Mouse (Mus musculus) heart, embryonic 14.5 days (tissue): Measurements from ENCODE around the gene Mif4gd. TPM values are rescaled to one million over a fixed set of nuclear protein-coding genes. Genes with fewer than 3 reads are reported as not detected.

ENCODE experiments used
- ATAC-seq: fragments of 200-750 bp; cut with Nextera tagmentation; 2 replicates; pipeline ENCODE4 v1.8.0; 2017; ENCODE audit warnings: low read depth, moderate TSS enrichment; ENCODE audit not compliant: insufficient number of reproducible peaks, insufficient read depth, low FRiP score
- H3K27ac ChIP-seq, 2 experiments: fragments of 200-500 bp in 1 of 2; fragments of 300-500 bp in 1 of 2; sonication (generic) in 1 of 2; replicated peaks in 1 of 2; 2 replicates each; pipeline ENCODE4 v1.5.1; 2012 to 2014; ENCODE audit warnings: low read depth in 2 of 2, low read length in 2 of 2, control low read depth in 1 of 2, mild to moderate bottlenecking in 1 of 2, mixed read lengths in 1 of 2; ENCODE audit not compliant: control insufficient read depth in 1 of 2, insufficient read depth in 1 of 2
- H3K27me3 ChIP-seq: fragments of 300-500 bp; sonication (generic); 2 replicates; pipeline ENCODE4 v1.6.1; 2014; ENCODE audit warnings: mild to moderate bottlenecking, low read length, control low read depth; ENCODE audit not compliant: control insufficient read depth, insufficient read depth
- H3K36me3 ChIP-seq: fragments of 300-500 bp; sonication (generic); 2 replicates; pipeline ENCODE4 v1.6.1; 2014; ENCODE audit warnings: mild to moderate bottlenecking, control low read depth, low read length, mixed read lengths; ENCODE audit not compliant: control insufficient read depth, insufficient read depth
- H3K4me1 ChIP-seq, 2 experiments: fragments of 200-500 bp in 1 of 2; fragments of 300-500 bp in 1 of 2; sonication (generic) in 1 of 2; 2 replicates each; pipeline ENCODE4 v1.6.1; 2012 to 2014; ENCODE audit warnings: low read length in 2 of 2, control low read depth in 1 of 2, mixed read lengths in 1 of 2; ENCODE audit not compliant: control insufficient read depth in 2 of 2, insufficient read depth in 2 of 2
- H3K4me2 ChIP-seq: fragments of 300-500 bp; sonication (generic); 2 replicates; pipeline ENCODE4 v1.6.1; 2014; ENCODE audit warnings: mild to moderate bottlenecking, low read length
- H3K4me3 ChIP-seq, 2 experiments: fragments of 200-500 bp in 1 of 2; fragments of 300-500 bp in 1 of 2; sonication (generic) in 1 of 2; 2 replicates each; pipeline ENCODE4 v1.5.1; 2012 to 2014; ENCODE audit warnings: low read length in 2 of 2, mild to moderate bottlenecking in 2 of 2, control low read depth in 1 of 2, low read depth in 1 of 2, moderate library complexity in 1 of 2; ENCODE audit not compliant: control insufficient read depth in 1 of 2, insufficient read depth in 1 of 2
- H3K9ac ChIP-seq: fragments of 300-500 bp; sonication (generic); 2 replicates; pipeline ENCODE4 v1.6.1; 2014; ENCODE audit warnings: mild to moderate bottlenecking, low read length
- H3K9me3 ChIP-seq: fragments of 300-500 bp; sonication (generic); 2 replicates; pipeline ENCODE4 v1.6.1; 2016; ENCODE audit warnings: low read length, control low read depth; ENCODE audit not compliant: control insufficient read depth
- WGBS: fragments of 180-500 bp; shearing (Covaris S2); extraction: QIAGEN DNeasy Blood & Tissue Kit; methylation state at CpG from one replicate; pipeline ENCODE4 v1.1.7; 2014; 5-methylcytosine and 5-hydroxymethylcytosine counted together
- polyA plus RNA-seq: library from polyadenylated mRNA; unstranded; fragments of >200 nt; fragmentation: Nextera tagmentation; extraction: Ambion mirVana; gene quantifications from 2 replicates; pipeline ENCODE4 v1.2.1, GENCODE M21; 2014

The Mif4gd gene
- polyA plus RNA-seq, 1 experiment from 2014 or later: 32.3 TPM

DNA sequence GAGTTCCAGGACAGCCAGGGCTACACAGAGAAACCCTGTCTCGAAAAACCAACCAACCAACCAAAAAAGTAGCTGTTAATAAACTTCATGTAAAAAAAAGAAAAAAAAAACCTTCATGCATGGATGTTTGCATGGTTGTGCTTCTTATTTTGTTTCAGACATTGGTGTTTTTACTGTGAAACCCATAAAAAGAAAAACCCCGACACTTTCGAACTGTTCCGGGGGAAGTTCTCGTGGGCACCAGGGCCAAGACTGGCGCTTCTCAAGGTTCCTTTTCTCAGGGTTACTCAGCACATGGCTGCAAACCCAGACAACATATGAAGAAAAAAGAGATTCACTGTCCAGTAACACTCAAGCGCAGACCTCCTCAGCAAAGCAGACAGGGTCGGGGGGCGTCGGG lies 20.1 kb upstream of the Mif4gd start:
- WGBS: 77% methylated on average over 10 of the region's 10 CpGs

DNA sequence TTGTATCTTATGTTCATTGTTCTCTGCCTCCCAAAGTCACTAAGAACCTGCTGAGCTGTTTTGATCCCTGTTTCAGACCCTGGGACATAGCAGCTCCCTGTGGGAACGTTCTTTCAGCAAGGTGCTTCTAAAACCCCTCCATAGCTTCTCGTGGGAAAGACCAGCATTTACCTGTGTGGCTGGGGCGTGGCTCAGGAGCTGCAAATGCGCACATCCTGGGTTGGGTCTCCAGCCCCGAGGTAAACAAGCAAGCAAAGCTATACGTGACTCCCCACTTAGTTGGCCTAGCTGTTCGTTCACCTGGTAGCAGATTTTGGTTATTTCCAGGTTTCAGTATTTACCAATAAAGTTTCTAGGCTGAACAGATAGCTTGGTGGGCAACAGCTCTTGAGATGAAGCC lies 19.5 kb upstream of the Mif4gd start:
- Histone ChIP-seq H3K4me1 (0 out of 4 replicates have a peak, but pooled peaks cover 0 to 3% of the 10 kb centered on the region in 2 experiments), H3K9ac (no peak overlapping the region), H3K4me3 (no peak overlapping the region), H3K36me3 (no peaks in the 10 kb centered on the region), H3K27ac (no peak overlapping the region), H3K4me2 (no peak overlapping the region), H3K9me3 (no peaks in the 10 kb centered on the region), H3K27me3 (no peaks in the 10 kb centered on the region)
- ATAC-seq: no peak
- WGBS: 73% methylated on average over 7 of the region's 7 CpGs

More for the DNA sequence above, 20.1 kb upstream of the Mif4gd start:
- no peaks in the 10 kb centered on the region for H3K4me1 ChIP-seq
- ATAC-seq: no peak
- no peaks in the 10 kb centered on the region for H3K9me3 ChIP-seq
- no peak overlapping the region for H3K4me2 ChIP-seq
- no peak overlapping the region for H3K9ac ChIP-seq
- no peaks in the 10 kb centered on the region for H3K27me3 ChIP-seq
- H3K4me3 ChIP-seq: no peak overlapping the region
- H3K36me3 ChIP-seq: no peaks in the 10 kb centered on the region
- no peak overlapping the region for H3K27ac ChIP-seq

DNA sequence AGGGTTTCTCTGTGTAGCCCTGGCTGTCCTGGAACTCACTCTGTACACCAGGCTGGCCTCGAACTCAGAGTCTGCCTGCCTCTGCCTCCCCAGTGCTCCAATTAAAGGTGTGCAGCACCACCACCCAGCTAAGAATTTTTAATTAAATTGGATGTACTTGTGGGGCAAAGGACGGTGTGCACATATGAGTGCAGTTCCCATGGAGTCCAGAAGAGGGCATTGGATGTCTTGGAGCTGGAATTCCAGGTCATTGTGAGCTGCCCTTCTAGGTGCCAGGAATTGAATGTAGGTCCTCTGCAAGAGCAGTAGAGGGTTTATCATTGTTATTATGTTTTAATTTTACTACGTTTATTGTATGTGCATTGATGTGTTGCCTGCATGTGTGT lies 18.7 kb upstream of the Mif4gd start:
- peaks cover 0 to 10% of the 10 kb centered on the region in 2 experiments; a peak in 1 of 4 replicates for H3K4me1 ChIP-seq
- no peaks in the 10 kb centered on the region for H3K36me3 ChIP-seq
- H3K9ac ChIP-seq: no peak overlapping the region
- no peak overlapping the region for H3K27ac ChIP-seq
- H3K27me3 ChIP-seq: no peaks in the 10 kb centered on the region
- H3K4me3 ChIP-seq: no peak overlapping the region
- no peaks in the 10 kb centered on the region for H3K9me3 ChIP-seq
- no peak overlapping the region for H3K4me2 ChIP-seq
- 22% methylated on average over 3 of the region's 3 CpGs for WGBS
- no peak for ATAC-seq

DNA sequence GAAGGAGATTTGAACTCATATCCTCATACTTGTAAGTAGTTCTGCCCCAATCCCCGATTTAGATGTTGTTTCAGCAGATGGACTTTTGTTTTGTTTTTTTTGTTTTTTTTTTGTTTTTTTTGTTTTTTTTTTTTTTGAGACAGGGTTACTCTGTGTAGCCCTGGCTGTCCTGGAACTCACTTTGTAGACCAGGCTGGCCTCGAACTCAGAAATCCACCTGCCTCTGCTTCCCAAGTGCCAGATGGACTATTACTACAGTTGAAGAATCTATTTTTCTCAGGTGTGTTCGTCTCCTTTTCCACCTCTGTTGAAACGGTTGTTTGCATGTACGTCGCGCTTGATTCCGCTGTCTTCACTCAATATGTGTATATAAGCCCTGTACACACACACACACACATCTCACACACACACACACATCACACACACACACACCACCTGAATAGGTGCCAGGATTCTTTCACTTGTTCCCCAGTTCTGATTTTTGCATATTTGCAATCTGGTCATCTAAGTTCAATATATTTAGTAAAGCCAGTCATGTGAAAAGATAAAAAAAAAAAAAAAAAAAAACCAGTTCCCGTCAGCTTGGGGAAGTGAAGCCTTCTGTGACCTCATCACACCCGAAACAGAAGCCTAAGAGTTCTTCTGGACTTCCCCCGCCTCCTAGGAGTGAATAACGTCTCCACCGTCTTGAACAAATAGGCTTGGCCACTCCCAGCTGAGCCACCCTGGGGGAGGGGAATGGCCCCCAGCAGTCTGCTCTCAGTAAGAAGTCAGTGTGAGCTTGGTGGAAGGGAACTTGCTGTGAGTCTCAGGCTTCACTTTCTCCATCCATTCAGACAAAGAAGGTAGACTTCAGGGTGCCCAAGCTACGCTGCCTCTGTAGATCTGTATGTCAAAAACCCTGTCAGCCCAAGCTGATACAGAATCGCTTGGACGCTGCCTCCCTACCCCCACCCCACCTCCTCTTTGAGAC lies 18.0 kb upstream of the Mif4gd start:
- WGBS: 46% methylated on average over 16 of the region's 16 CpGs
- no peak overlapping the region for H3K9ac ChIP-seq
- H3K4me2 ChIP-seq: no peak overlapping the region
- H3K9me3 ChIP-seq: no peaks in the 10 kb centered on the region
- H3K4me1 ChIP-seq: peaks cover 2 to 10% of the 10 kb centered on the region in 2 experiments; a peak in 2 of 4 replicates
- no peak overlapping the region for H3K4me3 ChIP-seq
- H3K27me3 ChIP-seq: no peaks in the 10 kb centered on the region
- no peaks in the 10 kb centered on the region for H3K36me3 ChIP-seq
- no peak overlapping the region for H3K27ac ChIP-seq
- no peak for ATAC-seq

DNA sequence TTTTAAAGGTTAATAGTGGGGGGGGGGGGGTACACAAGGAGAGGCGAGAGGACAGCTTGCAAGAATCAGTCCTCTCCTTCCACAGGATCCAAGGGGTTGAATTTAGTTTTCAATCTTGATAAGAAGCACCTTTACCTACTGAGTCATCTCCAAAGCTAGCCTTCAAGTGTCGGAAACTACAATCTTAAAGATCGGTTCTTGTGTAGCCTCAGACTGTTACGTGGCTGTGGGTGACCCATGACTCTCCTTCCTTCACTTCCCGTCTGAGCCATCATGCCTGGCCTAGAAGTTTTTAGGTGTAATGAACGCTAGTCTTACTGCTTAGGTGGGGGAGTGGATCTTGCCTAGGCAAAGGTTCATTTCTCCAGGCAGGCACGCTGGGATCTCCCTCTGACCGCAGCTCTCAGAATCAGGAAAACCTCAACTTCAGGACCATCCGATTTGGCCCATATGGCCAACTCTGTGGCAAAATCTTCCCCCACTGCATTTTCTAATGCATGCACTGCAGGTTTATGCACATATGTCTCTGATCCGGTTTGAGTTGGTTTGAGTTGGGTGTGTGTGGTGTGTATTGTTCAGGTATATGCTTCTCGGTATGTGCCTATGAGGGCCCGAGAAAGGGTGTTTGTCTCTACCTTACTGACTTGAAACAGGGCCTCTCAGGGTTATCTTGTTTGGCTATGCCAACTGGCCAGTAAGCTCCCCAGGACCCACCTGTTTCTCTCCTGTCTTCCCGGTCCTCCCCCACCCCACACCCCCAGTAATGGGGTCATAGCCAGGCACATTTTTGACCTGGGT lies 17.2 kb upstream of the Mif4gd start:
- 79% methylated on average over 13 of the region's 13 CpGs for WGBS
- H3K27ac ChIP-seq: no peak overlapping the region

DNA sequence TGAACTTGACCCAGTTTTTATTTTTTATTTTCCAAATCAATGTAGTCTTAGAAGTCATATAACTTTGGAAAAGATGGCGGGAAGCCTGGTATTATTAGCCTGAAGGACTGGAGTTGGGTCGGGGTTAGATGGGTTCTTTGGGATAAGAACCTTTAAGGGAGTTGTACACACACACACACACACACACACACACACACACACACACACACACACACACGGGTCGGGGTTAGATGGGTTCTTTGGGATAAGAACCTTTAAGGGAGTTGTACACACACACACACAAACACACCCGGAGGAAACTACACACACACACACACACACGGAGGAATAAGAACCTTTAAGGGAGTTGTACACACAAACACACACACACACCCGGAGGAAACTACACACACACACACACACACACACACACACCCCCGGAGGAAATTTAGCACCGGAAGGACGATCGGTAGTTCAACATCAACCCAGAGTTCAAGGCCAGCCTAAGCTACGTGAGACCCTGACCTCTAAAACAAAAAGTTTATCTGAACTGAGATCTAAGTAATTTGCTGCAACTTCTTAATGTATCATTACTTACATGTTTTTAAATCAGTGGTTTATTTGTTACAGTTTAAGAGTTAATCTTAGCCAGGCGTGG lies 15.8 kb upstream of the Mif4gd start:
- Histone ChIP-seq H3K4me2 (peak overlapping the region; percentile 64), H3K4me1 (peaks cover 2 to 10% of the 10 kb centered on the region in 2 experiments; a peak in 2 of 4 replicates), H3K36me3 (peaks cover 7% of the 10 kb centered on the region), H3K9ac (peak overlapping the region; percentile 64), H3K27me3 (no peaks in the 10 kb centered on the region), H3K9me3 (no peaks in the 10 kb centered on the region), H3K27ac (peak overlapping the region in 1 of 2 experiments; percentile 33; a peak in 1 of 4 replicates), H3K4me3 (peak overlapping the region; percentile 17 to 40)
- WGBS: 53% methylated on average over 13 of the region's 13 CpGs
- ATAC-seq: no peak

More for the DNA sequence above, 17.2 kb upstream of the Mif4gd start:
- Histone ChIP-seq H3K9me3 (no peaks in the 10 kb centered on the region), H3K9ac (no peak overlapping the region), H3K27me3 (no peaks in the 10 kb centered on the region), H3K36me3 (no peaks in the 10 kb centered on the region), H3K4me2 (no peak overlapping the region), H3K4me3 (no peak overlapping the region), H3K4me1 (peaks cover 2 to 10% of the 10 kb centered on the region in 2 experiments; a peak in 2 of 4 replicates)
- ATAC-seq: no peak
